Mouse (Mus musculus) megakaryocyte-erythroid progenitor cell, adult 5 weeks (primary cell): ENCODE measurements around the gene Prdm15. TPM values are rescaled to one million over a fixed set of nuclear protein-coding genes. Genes with fewer than 3 reads are reported as not detected.

Experiments used
- polyA plus RNA-seq: library from polyadenylated mRNA; stranded (reverse); fragments of >175 nt; gene quantifications from 2 replicates; pipeline ENCODE4 v1.2.3, GENCODE M21; 2012

Gene Prdm15
- polyA plus RNA-seq = 4.3 and 7.1 TPM in 2 replicates

GRCm38 (mm10) chr16:97851741-97852319 is at the start of gene Prdm15:
Prdm15 (minus strand) TSS chr16:97851850.

GRCm38 (mm10) chr16:97763061-97763989 is 88.3 kb downstream of the Prdm15 start, which contains the start of gene Ripk4:
Ripk4 (minus strand) TSS chr16:97763787.

Other genes with a start within 250 kb of the Prdm15 start
- gene Tmprss2, start 240.7 kb downstream of the Prdm15 start, polyA plus RNA-seq = not detected in 2 replicates
- gene Ripk4, start 88.1 kb downstream of the Prdm15 start, polyA plus RNA-seq = 0.02 TPM in 1 of 2 replicates, not detected in the other
- 30.6 and 34.0 TPM in 2 replicates for gene C2cd2, start 110.7 kb upstream of the Prdm15 start, polyA plus RNA-seq
- 38.4 and 52.2 TPM in 2 replicates for gene Zbtb21, start 110.8 kb upstream of the Prdm15 start, polyA plus RNA-seq
- gene B230307C23Rik, start 145.5 kb upstream of the Prdm15 start, polyA plus RNA-seq = 1.5 and 2.1 TPM in 2 replicates
- 0.56 and 1.1 TPM in 2 replicates for gene A630089N07Rik, start 230.6 kb upstream of the Prdm15 start, polyA plus RNA-seq